Mouse (Mus musculus): Measurements from ENCODE around the gene Slc4a2.

Slc4a2 gene

DNA sequence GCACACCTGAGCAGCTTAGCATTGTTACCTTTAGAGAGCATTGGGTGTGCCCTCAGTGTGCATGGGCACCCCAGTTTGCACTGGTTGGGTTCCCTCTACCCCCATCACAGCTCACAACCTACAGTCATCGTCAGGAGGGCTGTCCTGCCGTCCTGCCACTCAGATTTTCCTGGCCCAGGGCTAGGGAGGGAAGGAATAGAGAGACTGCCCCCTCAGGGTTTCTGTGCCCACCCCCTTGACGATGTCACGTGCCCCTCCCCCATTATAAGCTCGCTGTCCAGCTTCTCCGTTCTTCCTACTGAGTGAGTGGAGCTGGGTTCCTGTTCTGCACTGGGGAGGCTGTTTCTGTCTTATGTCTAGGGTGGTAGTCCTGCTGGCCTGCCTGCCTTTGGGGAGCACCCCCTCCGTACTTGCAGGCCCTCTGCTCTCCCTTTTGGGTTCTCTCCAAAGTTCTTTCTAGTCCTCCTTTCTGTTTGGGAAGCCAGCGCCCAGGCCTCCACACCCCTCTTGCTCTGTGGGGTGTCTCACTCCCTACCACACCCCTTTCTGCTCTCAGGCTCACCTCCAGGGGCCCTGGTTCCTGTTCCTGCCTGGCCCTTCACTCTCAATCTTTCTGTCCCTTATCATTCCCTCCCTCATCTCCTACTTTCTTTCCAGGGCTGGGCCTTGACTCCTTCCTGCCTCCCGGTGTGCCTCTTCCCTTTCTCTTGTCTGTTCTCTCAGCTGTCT lies 3.1 kb downstream of the Slc4a2 start:
- DNase-seq: peak; percentile 39 to 41

DNA sequence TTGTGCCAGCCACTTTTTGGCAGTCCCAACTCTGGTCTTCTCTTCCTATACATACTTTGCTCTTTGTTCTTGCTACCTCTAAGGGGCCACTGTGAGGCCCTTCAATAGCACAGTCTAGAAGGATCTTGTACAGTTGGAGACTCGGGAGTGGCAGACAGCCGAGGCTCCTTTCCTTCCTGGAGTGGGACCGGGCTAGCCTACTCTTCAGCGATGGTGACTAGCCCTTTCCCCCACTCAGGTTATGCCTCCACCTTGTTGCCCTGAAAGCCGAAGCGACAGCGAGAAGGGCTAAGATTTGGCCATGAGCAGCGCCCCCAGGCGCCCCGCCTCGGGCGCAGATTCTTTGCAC lies 3.6 kb downstream of the Slc4a2 start:
- peak in 1 of 2 experiments; percentile 36 for DNase-seq

DNA sequence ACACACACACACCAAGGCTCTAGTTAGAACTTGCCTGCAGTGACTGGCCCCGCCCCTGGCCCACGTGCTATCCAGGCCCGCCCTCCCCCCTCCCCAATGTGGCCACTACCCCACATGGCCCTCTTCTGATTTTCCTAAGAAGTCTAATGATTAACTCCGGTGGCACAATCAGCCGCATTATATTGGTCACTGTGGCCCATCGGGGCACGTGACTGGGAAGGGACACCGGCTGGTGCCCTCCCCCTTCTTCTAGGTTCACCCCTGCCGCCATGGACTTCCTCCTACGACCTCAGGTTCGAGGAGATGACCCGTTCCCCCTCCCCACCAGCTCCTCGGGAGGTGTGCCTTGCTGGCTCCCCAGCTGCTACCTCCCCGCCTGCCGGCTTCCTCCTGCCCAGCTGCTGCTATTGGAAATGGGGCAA lies 4.4 kb downstream of the Slc4a2 start:
- peak; percentile 75 to 84 for DNase-seq

DNA sequence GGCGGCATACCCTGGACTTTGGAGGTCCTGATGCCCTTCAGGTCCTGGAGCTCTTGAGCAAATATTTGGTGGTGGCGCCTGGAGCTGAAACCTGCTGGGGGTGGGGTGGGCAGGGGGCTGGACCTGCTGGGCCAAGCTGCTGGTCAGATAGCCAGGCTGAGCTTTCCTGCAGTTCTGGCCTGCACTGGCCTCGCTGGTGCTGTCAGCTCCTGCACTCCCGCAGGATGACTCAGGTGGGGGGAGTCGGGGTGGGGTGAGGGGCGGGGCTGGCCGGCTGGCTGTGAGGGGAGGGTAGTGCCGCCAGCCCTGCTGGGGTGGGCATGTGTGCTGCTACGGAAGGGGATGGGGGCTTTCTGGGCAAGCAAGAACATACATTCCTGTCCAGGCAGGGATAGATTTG lies 5.0 kb downstream of the Slc4a2 start:
- DNase-seq: peak in 1 of 2 experiments; percentile 45

DNA sequence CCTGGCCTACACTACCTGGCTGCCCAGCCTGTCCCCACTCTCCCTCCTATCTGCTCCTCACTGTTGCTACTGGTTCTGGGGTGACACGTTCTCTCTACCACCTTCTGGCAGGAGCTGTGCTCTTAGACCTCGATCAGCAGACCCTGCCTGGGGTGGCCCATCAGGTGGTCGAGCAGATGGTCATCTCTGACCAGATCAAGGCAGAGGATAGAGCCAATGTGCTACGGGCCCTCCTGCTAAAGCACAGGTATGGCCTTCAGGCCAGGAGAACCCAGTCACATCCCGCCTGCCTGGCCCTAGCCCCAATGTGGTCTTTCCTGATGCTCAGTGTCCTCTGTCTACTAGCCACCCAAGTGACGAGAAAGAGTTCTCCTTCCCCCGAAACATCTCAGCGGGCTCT lies 10.4 kb downstream of the Slc4a2 start:
- no peak for DNase-seq

DNA sequence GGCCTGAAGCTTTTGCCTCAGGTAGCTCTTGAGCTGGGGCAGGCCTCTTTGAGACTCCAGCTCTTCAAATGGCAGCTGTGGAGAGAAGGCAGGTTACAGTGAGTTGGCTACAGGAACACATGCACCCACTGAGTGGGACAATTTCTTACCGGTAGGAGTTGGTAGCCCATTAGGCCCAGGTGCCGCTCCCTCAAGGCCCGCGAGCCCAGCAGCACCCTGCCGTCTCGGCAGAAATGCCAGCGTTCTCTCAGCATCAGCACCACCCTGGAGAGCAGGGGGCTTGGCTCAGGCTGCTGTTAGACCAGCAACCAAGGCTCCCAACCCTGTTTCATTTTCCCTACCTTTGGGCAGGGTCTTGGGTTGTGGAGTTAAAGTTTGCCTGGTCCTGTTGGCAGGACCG lies 17.6 kb downstream of the Slc4a2 start:
- DNase-seq: no peak

DNA sequence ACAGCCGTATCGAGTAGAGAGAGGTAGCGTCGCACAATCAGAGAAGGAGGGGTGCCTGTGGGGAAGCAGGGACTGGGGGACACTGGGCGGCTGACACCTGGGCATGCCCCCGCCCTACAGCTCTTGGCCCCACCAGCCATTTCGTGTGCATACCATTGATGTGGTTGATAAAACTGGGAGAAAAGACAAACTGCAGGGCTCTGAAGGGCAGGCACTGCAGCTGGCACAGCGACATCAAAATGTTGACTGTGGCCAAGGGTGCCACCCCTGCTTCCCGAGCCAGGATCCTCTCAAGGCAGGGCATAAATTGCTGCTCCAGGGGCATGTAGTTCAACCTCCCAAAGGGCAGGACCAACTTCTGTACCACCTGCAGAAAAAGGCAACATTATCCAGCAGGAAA lies 18.4 kb downstream of the Slc4a2 start:
- no peak for DNase-seq

DNA sequence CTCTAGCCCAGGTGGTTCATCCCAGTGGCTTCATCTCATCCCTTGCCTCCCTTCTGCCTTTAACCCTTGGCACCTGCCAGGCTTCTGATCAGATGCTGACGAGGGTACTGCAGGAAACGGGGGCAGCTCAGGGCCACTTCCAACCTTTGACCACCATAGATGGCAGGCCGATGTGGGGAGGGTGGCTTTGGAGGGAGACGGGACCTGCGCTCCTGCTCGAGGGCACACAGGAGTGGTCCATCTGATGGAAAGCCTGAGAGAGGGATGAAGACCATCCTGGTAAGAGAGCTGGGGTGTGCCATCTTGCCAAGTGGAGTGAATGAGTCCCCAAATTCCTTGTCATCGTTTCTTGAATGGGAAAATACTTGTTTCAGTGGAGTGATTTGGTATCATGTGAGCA lies 19.6 kb downstream of the Slc4a2 start:
- DNase-seq: no peak

DNA sequence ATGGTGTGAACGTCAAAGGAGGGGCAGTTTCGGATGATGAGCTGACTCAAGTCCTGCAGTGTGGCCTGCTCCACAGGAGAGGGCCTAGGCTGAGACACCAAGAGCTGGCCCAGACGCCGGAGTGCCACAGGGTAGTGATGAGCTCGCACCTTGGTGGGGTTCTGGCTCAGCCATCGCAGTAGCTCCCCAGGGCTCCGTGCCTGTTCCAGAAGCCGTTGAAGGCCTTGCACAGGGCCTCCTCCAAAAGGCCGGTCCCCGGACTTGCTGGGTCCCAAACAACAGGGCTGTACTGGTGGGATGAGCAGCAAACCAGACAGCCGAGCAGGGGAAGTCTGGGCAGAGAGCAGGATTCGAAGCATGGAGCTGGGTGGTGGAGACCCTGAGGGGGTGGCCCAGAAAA lies 20.3 kb downstream of the Slc4a2 start:
- no peak for DNase-seq

DNA sequence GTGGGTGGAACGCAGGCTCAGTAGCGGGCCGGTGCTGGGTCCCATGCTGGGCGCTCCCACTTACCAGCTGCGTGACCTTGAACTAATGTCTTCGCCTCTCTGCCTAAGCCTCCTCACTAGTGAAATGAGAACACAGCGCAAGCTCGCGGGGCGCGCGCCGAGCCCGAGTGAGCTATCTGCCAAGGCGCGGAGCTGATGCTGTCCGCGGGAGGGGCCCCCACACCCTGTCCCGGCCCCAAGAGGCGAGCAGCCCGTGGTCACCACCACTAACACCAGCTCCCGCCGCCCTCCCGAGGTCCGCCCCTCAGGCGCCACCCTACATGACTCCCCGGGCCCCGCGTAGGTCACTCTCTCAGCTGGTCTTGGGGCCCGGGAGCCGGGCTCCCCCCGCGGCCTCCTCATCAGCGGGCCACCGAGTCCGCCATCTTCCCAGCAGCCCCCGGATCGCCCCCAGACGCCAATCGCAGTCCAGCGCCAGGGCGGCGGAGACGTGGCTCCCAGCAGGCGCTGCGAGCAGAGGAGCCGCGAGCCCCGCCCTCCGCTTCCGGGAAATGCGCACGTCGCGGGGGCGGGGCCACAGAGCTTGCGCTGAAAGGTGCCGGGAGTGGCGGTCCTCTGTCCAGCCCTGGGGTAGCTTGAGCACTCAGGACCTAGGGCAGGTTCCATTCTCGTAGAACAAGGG lies 21.2 kb downstream of the Slc4a2 start, which contains the start of gene Fastk:
TSS of gene Fastk (minus strand) at position 542 of the 682 bp plus-strand sequence.
- peak; percentile 97 to 98 for DNase-seq

DNA sequence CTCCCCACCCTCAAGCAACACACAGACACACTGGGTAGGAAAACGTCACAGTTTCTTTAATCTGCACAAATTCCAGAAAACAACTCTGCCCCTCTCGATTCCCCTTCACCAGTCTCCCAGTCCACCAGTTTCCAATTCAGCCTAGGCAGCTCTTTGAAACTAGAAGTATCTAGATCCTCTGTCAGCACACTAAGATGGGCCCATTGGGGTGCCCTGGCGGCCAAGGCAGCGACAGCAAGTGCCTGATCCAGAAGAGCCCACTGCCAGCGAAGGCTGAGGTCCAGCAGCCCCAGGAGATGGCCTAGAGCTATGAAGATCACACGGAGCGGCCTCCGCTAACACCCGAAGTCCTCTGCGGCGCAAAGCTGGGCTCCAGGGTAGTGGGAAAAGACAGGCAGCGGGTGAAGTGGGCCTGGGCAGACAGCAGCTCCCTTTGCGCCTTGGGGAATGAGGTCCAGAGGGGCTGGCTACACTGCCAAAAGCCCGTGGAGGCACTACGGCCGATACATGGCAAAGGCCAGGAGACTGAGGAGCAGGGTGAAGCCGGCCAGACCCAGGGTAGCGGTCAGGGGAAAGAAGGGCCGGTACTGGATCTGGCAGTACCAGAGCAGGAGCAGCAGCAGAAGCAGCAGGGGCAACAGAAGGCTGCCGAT lies 21.9 kb downstream of the Slc4a2 start:
- no peak for DNase-seq

DNA sequence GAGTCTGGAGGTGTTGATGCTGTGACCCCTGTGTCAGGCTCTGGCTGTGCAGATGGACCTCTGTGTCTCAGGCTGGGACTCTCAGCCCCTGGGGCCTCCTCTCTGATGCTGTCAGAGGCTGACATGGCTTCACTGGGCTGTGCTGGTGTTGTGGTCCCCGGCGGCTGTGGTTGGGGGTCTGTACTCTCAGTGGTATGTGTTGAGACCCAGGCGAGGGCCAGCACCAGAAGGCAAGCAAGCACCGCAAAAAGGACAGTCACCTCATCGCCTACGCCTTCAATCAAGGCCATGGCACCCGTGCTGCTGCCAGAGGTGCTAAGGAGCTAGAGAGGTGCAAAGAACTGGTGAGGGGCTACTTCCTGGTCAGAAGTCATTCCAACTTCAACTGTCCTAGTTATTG lies 23.0 kb downstream of the Slc4a2 start:
- no peak for DNase-seq

DNA sequence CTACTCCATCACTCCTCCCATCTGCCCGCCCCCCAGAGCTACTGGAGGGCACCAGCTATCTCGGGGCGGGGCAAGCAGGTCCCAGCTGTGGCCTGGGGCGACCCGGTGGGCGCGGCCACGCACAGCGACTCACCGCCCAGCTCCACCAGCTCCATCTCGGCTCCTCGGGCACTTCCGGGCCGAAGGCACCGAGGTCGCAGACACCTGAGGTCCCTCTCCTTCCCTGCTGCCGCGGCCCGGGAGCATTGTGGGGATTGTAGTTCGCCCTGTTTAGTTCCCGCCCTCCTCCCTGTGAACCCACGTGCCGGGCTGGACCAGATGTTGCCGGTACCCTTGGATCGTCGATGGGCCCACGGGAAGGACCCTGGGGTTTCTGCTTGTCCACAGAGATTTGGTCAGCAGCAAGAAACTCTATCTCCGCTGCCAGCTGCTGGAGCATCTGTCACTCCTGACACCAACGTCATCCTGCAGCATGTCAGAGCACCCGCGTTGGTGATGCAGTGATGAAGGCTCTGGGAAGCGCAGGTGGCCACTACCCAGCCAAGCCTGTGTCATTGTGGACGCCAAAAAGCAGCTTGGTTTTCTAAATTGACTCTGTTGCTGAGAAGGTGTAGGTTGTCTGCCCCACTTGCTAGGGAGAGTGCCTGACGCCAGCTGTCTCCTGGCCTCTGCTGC lies 24.1 kb downstream of the Slc4a2 start, which contains the start of gene Tmub1:
TSS of gene Tmub1 (minus strand) at position 231 of the 675 bp plus-strand sequence.
- DNase-seq: peak; percentile 84 to 89

DNA sequence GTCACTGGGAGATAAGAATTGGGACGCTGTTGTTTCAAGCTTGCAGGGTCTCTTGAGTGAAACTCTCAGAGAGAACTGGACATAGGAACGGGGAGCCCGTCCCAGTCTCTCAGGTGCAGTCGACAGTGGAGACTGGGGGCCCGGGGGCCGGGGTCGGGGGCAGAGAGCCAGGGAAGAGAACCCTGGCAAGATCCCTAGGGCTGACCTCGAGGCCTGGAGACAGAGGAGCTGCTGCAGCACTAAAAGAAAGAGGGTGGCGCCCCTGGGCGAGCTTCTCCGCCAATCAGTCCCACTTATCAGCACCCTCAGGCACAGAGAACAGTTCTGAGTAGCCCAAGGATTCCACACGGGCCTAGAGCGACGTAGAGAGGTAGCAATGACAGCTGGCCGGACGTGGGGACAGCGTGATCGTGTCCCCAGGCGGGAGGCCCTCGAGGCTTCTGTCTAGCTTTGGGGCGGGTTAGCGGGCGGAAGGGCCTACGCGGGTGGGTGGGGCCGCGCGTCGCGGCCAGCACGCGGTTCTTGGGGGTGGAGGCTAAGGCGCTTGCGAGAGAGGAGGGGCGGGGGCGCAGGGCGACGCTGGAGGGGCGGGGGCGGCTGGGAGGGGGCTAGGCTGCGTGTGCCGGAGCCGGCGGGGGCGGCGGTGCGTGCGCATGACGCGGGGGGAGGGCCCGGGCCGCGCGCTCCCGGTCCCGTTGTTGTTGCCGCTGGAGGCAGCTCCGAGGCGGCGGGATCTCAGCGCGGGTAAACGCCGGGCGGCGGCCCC lies 27.8 kb downstream of the Slc4a2 start:
- DNase-seq: peak; percentile 88 to 92

DNA sequence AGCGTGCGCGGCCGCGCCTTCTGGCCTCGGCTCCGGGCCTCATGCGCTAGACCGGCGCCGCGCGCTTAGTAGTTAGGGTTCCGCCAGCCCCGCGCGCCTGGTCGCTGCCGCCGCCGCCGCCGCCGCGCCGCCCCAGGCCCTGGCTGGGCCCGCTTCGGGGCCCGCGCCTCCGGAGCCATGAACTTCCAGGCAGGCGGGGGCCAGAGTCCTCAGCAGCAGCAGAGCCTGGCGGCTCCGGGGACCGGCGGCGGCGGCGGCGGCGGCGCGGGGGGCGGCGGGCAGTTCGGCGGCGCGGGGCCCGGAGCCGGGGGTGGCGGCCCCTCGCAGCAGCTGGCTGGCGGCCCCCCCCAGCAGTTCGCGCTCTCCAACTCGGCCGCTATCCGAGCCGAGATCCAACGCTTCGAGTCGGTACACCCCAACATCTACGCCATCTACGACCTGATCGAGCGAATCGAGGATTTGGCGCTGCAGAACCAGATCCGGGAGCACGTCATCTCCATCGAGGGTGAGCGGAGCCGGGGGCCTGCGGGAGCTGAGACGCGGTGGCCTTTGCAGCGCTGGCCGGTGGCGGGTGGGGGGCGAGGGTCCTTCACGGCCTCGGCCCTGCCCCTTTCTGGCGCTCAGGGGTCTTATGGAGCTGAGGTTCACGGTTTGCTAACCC lies 28.5 kb downstream of the Slc4a2 start, which contains the start of gene Agap3:
TSS of gene Agap3 (plus strand) at position 148 of the 661 bp plus-strand sequence.
- DNase-seq: peak; percentile 56 to 65

DNA sequence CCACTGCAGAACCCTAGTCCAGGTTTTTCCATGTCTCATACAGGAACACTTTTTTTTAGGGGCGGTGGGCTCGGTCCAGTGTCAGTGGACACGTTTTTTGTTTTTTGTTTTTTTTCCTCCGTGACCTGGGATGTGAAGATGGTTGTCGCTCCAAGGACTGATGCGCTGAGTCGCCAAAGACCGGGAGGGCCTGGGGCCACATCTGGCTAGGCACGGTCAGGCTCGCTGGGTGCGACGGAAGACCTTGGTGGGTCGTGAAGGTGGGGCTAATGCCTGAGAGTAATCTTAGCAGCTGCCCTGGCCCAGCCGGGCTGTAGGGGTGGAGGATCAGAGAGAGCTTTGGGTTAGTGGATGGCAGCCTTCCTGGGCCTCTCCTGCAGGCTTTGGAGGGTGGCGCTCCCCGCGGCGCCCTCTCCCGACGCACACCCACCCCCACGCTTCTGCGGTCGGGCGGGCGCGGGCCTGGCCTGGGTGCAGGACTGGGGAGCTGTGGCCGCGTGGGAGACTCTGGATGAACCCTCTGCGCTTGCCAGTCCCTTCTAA lies 29.1 kb downstream of the Slc4a2 start:
- DNase-seq: peak; percentile 38 to 57

DNA sequence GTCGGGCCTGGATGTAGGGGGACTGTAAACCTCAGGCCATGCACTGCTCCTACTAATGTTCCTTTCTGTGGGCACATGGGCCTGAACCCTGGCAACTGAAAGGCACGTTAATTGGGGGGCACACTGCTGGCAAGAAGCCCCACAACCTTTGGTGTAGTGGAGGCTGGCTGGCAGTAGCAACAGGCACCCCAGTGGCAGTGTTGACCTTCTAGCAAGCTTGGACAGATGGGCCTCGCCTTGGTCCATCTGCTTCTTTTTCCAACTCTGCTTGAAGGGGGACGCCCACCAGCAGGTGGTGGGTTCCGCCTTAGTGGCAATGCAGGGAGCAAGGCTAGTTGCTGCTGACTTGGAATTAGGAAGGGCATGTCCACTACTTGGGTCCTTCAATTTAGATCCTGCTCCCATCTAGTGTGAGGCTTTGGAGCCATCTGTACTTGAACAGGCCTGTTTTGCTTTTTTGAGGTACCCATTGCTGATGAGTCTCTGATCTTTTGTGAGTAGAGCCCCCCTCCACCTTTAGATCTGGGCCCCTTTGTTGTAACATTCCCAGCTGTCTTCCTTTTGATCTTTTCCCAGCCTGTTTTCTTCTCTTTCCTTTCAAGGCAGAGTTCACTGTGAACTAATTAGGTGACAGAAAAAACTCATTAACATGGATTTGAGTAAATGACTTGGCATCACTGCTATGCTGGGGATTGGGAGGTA lies 29.8 kb downstream of the Slc4a2 start:
- no peak for DNase-seq

DNA sequence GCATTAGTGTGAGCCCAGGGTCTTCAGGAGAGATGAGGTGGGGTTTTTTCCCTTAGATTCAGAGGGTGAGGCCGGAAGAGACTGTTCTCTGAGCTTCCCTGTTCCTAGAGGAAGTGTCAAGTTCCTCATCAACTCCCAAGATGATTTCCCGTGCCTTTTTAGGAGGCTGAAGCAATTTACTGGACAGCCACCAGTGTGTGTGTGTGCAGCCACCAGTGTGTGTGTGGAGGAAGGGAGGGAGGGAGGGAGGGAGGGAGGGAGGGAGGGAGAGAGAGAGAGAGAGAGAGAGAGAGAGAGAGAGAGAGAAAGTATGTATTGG lies 30.3 kb downstream of the Slc4a2 start:
- no peak for DNase-seq

DNA sequence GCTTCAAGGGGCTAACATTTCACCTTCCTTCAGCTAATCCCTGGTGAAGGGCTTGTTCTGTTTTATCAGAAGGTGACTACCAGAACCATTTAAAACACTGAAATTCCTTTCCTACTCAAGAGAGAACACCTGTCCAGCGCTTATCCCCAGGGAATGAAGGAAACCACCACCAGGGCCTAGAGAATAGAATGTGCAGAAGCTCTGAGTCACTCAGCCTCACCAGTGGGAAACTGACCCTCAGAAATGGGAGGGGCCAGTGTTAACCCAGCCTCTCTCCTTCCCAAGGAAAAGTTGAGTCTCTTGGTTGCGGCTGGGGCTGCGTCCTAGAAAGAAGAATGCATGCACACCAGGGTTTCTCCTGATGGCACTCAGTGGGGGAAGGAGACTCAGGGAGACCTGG lies 31.4 kb downstream of the Slc4a2 start:
- no peak for DNase-seq

DNA sequence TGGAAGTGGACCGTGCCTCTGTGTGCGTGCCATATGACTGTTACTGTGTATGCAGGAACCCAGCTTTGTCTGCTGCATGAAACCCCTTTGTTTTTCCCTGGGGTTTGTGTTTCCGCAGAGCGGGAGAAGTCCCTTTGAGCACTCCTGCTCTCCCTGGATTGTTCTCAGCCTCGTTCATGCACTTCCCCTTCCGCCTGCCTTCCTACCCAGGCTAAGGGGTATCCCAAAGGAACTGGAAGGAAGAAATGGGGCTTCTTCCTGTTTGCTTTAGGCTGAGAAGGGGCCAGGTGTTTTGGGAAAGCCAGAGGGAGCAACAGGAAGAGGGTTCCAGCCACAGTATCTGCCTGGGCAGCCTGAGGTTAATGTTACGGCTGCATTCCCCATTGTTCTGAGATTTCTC lies 32.0 kb downstream of the Slc4a2 start:
- DNase-seq: no peak

DNA sequence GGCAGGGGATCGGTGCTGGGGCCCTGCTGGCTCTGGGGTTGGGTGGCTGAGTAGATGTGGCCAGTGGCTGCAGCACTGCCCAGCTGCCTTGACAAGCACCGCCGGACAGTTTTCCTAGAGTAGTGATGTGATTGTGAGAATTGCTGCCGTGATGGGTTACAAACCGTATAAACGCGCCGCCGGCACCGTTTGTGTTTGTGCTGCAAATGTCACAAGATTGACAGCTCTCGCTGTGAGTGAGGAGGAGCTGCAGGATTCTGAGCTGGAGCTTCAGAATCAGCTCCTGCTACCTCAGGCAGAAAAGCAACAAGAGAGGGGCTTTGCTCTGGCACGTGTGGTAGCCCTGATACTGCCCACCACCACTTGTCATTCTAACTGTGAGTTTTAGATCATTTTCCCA lies 43.1 kb downstream of the Slc4a2 start:
- no peak for DNase-seq
